Mouse (Mus musculus) intestine, embryonic 14.5 days (tissue): ENCODE data around the gene Ren1. TPM values are rescaled to one million over a fixed set of nuclear protein-coding genes. Genes with fewer than 3 reads are reported as not detected.

Experiments used
- ATAC-seq: fragments of 200-750 bp; cut with Nextera tagmentation; replicated peaks from 2 replicates; pipeline ENCODE4 v1.8.0; 2017; ENCODE audit warnings: low read depth, moderate number of reproducible peaks, moderate TSS enrichment, moderate library complexity; ENCODE audit not compliant: low FRiP score, low TSS enrichment
- DNase-seq: peaks from one replicate; pipeline ENCODE4 v3.0.0-alpha.2; 2018; ENCODE audit warnings: low spot score
- H3K27ac ChIP-seq: fragments of 300-500 bp; sonication (generic); 2 replicates; pipeline ENCODE4 v1.5.1; 2014; ENCODE audit warnings: low read depth, mild to moderate bottlenecking, control low read depth
- H3K27me3 ChIP-seq: fragments of 300-500 bp; sonication (generic); replicated peaks from 2 replicates; pipeline ENCODE4 v1.6.1; 2014; ENCODE audit warnings: low read length, control low read depth; ENCODE audit not compliant: control insufficient read depth, insufficient read depth
- H3K36me3 ChIP-seq: fragments of 300-500 bp; sonication (generic); 2 replicates; pipeline ENCODE4 v1.6.1; 2014; ENCODE audit warnings: low read length, control low read depth; ENCODE audit not compliant: control insufficient read depth, insufficient read depth
- H3K4me1 ChIP-seq: fragments of 300-500 bp; sonication (generic); replicated peaks from 2 replicates; pipeline ENCODE4 v1.6.1; 2014; ENCODE audit warnings: low read length, control low read depth, mixed read lengths; ENCODE audit not compliant: control insufficient read depth, insufficient read depth
- H3K4me2 ChIP-seq: fragments of 300-500 bp; sonication (generic); 2 replicates; pipeline ENCODE4 v1.6.1; 2014; ENCODE audit warnings: low read length
- H3K4me3 ChIP-seq: fragments of 300-500 bp; sonication (generic); 2 replicates; pipeline ENCODE4 v1.5.1; 2014; ENCODE audit warnings: low read depth, low read length, control low read depth, mixed read lengths
- H3K9ac ChIP-seq: fragments of 300-500 bp; sonication (generic); 2 replicates; pipeline ENCODE4 v1.6.1; 2014; ENCODE audit warnings: mild to moderate bottlenecking, low read length
- H3K9me3 ChIP-seq: fragments of 300-500 bp; sonication (generic); 2 replicates; pipeline ENCODE4 v1.6.1; 2016; ENCODE audit warnings: low read length, control low read depth; ENCODE audit not compliant: control insufficient read depth
- WGBS: fragments of 180-500 bp; shearing (Covaris S2); extraction: QIAGEN DNeasy Blood & Tissue Kit; methylation state at CpG from one replicate; pipeline ENCODE4 v1.1.7; 2014; 5-methylcytosine and 5-hydroxymethylcytosine counted together
- polyA plus RNA-seq: library from polyadenylated mRNA; unstranded; fragments of >200 nt; fragmentation: Nextera tagmentation; extraction: Ambion mirVana; gene quantifications from 2 replicates; pipeline ENCODE4 v1.2.1, GENCODE M21; 2014

Gene Ren1
- 0.51 and 1.4 TPM in 2 replicates for polyA plus RNA-seq

- Histone ChIP-seq H3K9ac (no peak within 1 kb of the TSS), H3K4me2 (no peak within 1 kb of the TSS), H3K9me3 (no peaks in the 10 kb centered on the region), H3K27me3 (no peaks in the 10 kb centered on the region), H3K4me3 (no peak within 1 kb of the TSS), H3K4me1 (no peaks in the 10 kb centered on the region), H3K27ac (no peak within 1 kb of the TSS), H3K36me3 (no peaks in the 10 kb centered on the region)
- no peak for DNase-seq
- ATAC-seq, result no peak
- 82% methylated on average over 1 of the region's 1 CpGs for WGBS
Measured at GRCm38 (mm10) chr1:133350210-133350609, at the start of gene Ren1. Gene Ren1 (plus strand): TSS chr1:133350510.

GRCm38 (mm10) chr1:133302540-133302939, 47.8 kb upstream of the Ren1 start:
- ATAC-seq (no peak), DNase-seq (no peak)
- Histone ChIP-seq H3K9ac (no peak overlapping the region), H3K4me3 (no peak overlapping the region), H3K4me2 (no peak overlapping the region), H3K36me3 (peaks cover 15% of the 10 kb centered on the region; the same call in 1 of the 2 replicates), H3K4me1 (peaks cover 16% of the 10 kb centered on the region; the same call in 1 of the 2 replicates), H3K27me3 (no peaks in the 10 kb centered on the region), H3K27ac (peak overlapping the region; percentile 43), H3K9me3 (no peaks in the 10 kb centered on the region)
- 19% methylated on average over 3 of the region's 3 CpGs for WGBS

- Histone ChIP-seq H3K27me3 (no peaks in the 10 kb centered on the region), H3K4me3 (no peak overlapping the region), H3K36me3 (no peaks in the 10 kb centered on the region), H3K9me3 (no peaks in the 10 kb centered on the region), H3K9ac (no peak overlapping the region), H3K4me1 (peaks cover 7% of the 10 kb centered on the region; the same call in 1 of the 2 replicates), H3K27ac (no peak overlapping the region), H3K4me2 (no peak overlapping the region)
- ATAC-seq, result no peak
- peak; percentile 86 for DNase-seq
- WGBS, result 5% methylated on average over 4 of the region's 4 CpGs
Measured at GRCm38 (mm10) chr1:133306842-133307241, 43.5 kb upstream of the Ren1 start.

- H3K4me2 ChIP-seq, result no peak overlapping the region
- no peaks in the 10 kb centered on the region for H3K9me3 ChIP-seq
- H3K36me3 ChIP-seq, result no peaks in the 10 kb centered on the region
- ATAC-seq (no peak), DNase-seq (peak; percentile 63)
- H3K27ac ChIP-seq, result no peak overlapping the region
- H3K4me3 ChIP-seq, result no peak overlapping the region
- H3K9ac ChIP-seq, result no peak overlapping the region
- H3K27me3 ChIP-seq, result no peaks in the 10 kb centered on the region
- H3K4me1 ChIP-seq, result peaks cover 7% of the 10 kb centered on the region; the same call in 1 of the 2 replicates
- WGBS, result 19% methylated on average over 6 of the region's 6 CpGs
Measured at GRCm38 (mm10) chr1:133307318-133307717, 43.0 kb upstream of the Ren1 start.

- 53% methylated on average over 14 of the region's 14 CpGs for WGBS
- ATAC-seq (peak; percentile 53; the same call in 1 of the 2 replicates), DNase-seq (peak; percentile 59)
- H3K27me3 ChIP-seq, result no peaks in the 10 kb centered on the region
- H3K9me3 ChIP-seq, result no peaks in the 10 kb centered on the region
- no peaks in the 10 kb centered on the region for H3K4me1 ChIP-seq
- H3K36me3 ChIP-seq, result no peaks in the 10 kb centered on the region
- peak within 1 kb of the TSS; percentile 22 for H3K4me3 ChIP-seq
- H3K9ac ChIP-seq, result peak within 1 kb of the TSS; percentile 5; the same call in 1 of the 2 replicates
- H3K27ac ChIP-seq, result 0 out of 2 replicates have a peak within 1 kb of the TSS, but pooled peaks have one; percentile 43
- H3K4me2 ChIP-seq, result peak within 1 kb of the TSS; percentile 35
Measured at GRCm38 (mm10) chr1:133309652-133310267, 40.5 kb upstream of the Ren1 start, which contains the start of gene Golt1a. Gene Golt1a (plus strand): TSS chr1:133309800.

- Histone ChIP-seq H3K4me3 (no peak overlapping the region), H3K27me3 (no peaks in the 10 kb centered on the region), H3K4me1 (no peaks in the 10 kb centered on the region), H3K9me3 (no peaks in the 10 kb centered on the region), H3K9ac (no peak overlapping the region), H3K27ac (no peak overlapping the region), H3K36me3 (no peaks in the 10 kb centered on the region), H3K4me2 (no peak overlapping the region)
- 73% methylated on average over 4 of the region's 4 CpGs for WGBS
- ATAC-seq, result no peak
- DNase-seq, result no peak
Measured at GRCm38 (mm10) chr1:133311240-133311639, 39.1 kb upstream of the Ren1 start.

- Histone ChIP-seq H3K4me2 (no peak overlapping the region), H3K27me3 (no peaks in the 10 kb centered on the region), H3K9me3 (no peaks in the 10 kb centered on the region), H3K4me3 (no peak overlapping the region), H3K4me1 (no peaks in the 10 kb centered on the region), H3K36me3 (no peaks in the 10 kb centered on the region), H3K9ac (no peak overlapping the region), H3K27ac (no peak overlapping the region)
- WGBS, result 37% methylated on average over 10 of the region's 10 CpGs
- DNase-seq (no peak), ATAC-seq (no peak)
Measured at GRCm38 (mm10) chr1:133311946-133312345, 38.4 kb upstream of the Ren1 start.

- Histone ChIP-seq H3K4me2 (no peak overlapping the region), H3K4me3 (no peak overlapping the region), H3K9ac (no peak overlapping the region), H3K4me1 (no peaks in the 10 kb centered on the region), H3K9me3 (no peaks in the 10 kb centered on the region), H3K27me3 (no peaks in the 10 kb centered on the region), H3K36me3 (no peaks in the 10 kb centered on the region), H3K27ac (no peak overlapping the region)
- DNase-seq (peak; percentile 77), ATAC-seq (no peak)
- 28% methylated on average over 8 of the region's 8 CpGs for WGBS
Measured at GRCm38 (mm10) chr1:133314364-133314763, 35.9 kb upstream of the Ren1 start.

- Histone ChIP-seq H3K9ac (no peak overlapping the region), H3K4me3 (no peak overlapping the region), H3K36me3 (no peaks in the 10 kb centered on the region), H3K27ac (no peak overlapping the region), H3K4me1 (no peaks in the 10 kb centered on the region), H3K4me2 (no peak overlapping the region), H3K27me3 (no peaks in the 10 kb centered on the region), H3K9me3 (no peaks in the 10 kb centered on the region)
- DNase-seq (no peak), ATAC-seq (no peak)
- WGBS, result 78% methylated on average over 6 of the region's 6 CpGs
Measured at GRCm38 (mm10) chr1:133315775-133316174, 34.5 kb upstream of the Ren1 start.
